ENCODE assay signal across 10 mouse cellular contexts in the genomic region with DNA sequence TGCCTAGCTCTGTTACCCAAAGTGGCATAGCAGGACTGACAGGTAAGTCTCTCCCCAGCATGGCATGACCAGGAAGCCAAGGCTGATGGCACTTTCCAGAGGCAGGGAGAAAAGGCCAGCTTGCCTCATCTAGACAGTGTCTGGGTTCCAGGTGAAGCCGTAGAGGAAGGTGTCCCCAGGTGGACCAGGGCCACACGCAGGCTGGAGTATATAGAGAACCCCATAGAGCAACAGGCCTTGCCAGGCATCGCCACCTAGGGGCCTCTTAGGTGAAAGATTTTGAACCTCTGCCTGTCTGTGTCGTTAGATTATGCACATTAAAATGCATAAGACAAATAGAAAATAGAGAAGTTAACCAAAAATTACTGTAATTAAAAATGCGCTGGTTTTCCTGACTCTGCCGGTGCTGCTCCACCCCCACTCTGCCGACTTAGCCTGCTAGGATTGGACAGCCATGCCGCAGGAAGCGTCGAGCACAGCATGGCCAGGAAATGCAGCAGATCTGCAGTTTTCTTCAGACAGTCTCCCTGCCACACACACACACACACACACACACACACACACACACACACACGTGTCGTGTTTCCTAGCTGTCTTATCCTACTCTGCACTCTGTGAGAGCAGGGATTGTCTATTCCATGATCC. TPM values are rescaled to one million over a fixed set of nuclear protein-coding genes. Genes with fewer than 3 reads are reported as not detected.
DNase-seq lines count a peak whose midpoint lies in the region; ATAC-seq and TF ChIP-seq lines count a peak whose summit lies in the region.
"Had no signal": no experiment of that assay in that cellular context is flagged by ENCODE, and none has a peak within 500 bp of the region (broad histone marks: within the 10 kb centered on the region; RNA-seq: fewer than 3 reads in every experiment).

No protein-coding gene starts in this region.

- H3K36me3 ChIP-seq in forebrain, embryonic 14.5 days (ENCODE audit: control insufficient read depth, insufficient read depth, low read length), result 0 out of 2 replicates have a peak, but pooled peaks cover 1% of the 10 kb centered on the region
- no peaks in the 10 kb centered on the region for H3K36me3 ChIP-seq in forebrain, embryonic 12.5 days (replicated peaks)
- H3K36me3 ChIP-seq in lung, embryonic 14.5 days (ENCODE audit: insufficient read depth), result no peaks in the 10 kb centered on the region
- no peaks in the 10 kb centered on the region for H3K36me3 ChIP-seq in lung, postnatal 0 days (ENCODE audit: insufficient read depth, low read length)
- H3K36me3 ChIP-seq: hindbrain, embryonic 13.5 days; liver, embryonic 15.5 days had no signal

- H3K27me3 ChIP-seq in forebrain, embryonic 14.5 days (replicated peaks; ENCODE audit: control insufficient read depth, insufficient read depth, low read length), result no peaks in the 10 kb centered on the region
- no peaks in the 10 kb centered on the region for H3K27me3 ChIP-seq in forebrain, embryonic 12.5 days
- H3K27me3 ChIP-seq in lung, embryonic 14.5 days (ENCODE audit: insufficient read depth, low read length), result no peaks in the 10 kb centered on the region
- no peaks in the 10 kb centered on the region for H3K27me3 ChIP-seq in lung, postnatal 0 days (replicated peaks; ENCODE audit: insufficient read depth, low read length)
- H3K27me3 ChIP-seq: hindbrain, embryonic 13.5 days; liver, embryonic 15.5 days had no signal

- 49% methylated on average over 12 of the region's 12 CpGs for WGBS in forebrain, embryonic 14.5 days
- WGBS in forebrain, embryonic 12.5 days, result 50% methylated on average over 12 of the region's 12 CpGs
- 31% methylated on average over 12 of the region's 12 CpGs for WGBS in lung, embryonic 14.5 days
- 26% methylated on average over 12 of the region's 12 CpGs for WGBS in lung, postnatal 0 days

- TF ChIP-seq CTCF in lung, embryonic 14.5 days (IDR thresholded peaks at IDR 0.05; ENCODE audit: low read depth), result peak; percentile 54
- TF ChIP-seq CTCF in lung, postnatal 0 days (IDR thresholded peaks at IDR 0.05), result peak; percentile 55

- H3K27ac ChIP-seq in forebrain, embryonic 14.5 days (ENCODE audit: low read depth, low read length), result no peak overlapping the region
- H3K27ac ChIP-seq in forebrain, embryonic 12.5 days, result no peak overlapping the region
- H3K27ac ChIP-seq in lung, embryonic 14.5 days (ENCODE audit: low read depth), result no peak overlapping the region
- no peak overlapping the region for H3K27ac ChIP-seq in lung, postnatal 0 days (ENCODE audit: low read length)
- H3K27ac ChIP-seq: hindbrain, embryonic 13.5 days; liver, embryonic 15.5 days had no signal

- DNase-seq in forebrain, embryonic 14.5 days (ENCODE audit: low spot score), result peak; percentile 40
- DNase-seq in lung, embryonic 14.5 days, result peak; percentile 49
- DNase-seq in lung, postnatal 25 days (ENCODE audit: low spot score), result no peak
- peak; percentile 37 for DNase-seq in lung, postnatal 0 days (ENCODE audit: low spot score)
- DNase-seq in frontal cortex, postnatal 36 days (ENCODE audit: low spot score in 2 of 2), result no peak
- no peak for DNase-seq in B cell, adult 2 months

- H3K4me1 ChIP-seq in forebrain, embryonic 14.5 days (ENCODE audit: control insufficient read depth, insufficient read depth, low read length), result peaks cover 34% of the 10 kb centered on the region
- peaks cover 46% of the 10 kb centered on the region for H3K4me1 ChIP-seq in forebrain, embryonic 12.5 days
- no peaks in the 10 kb centered on the region; the same call in 1 of the 2 replicates for H3K4me1 ChIP-seq in lung, embryonic 14.5 days (ENCODE audit: insufficient read depth)
- H3K4me1 ChIP-seq in lung, postnatal 0 days (ENCODE audit: insufficient read depth, low read depth, low read length), result 0 out of 2 replicates have a peak, but pooled peaks cover 3% of the 10 kb centered on the region
- H3K4me1 ChIP-seq: liver, embryonic 15.5 days had no signal

- no peak overlapping the region for H3K4me2 ChIP-seq in forebrain, embryonic 14.5 days (ENCODE audit: low read length)
- H3K4me2 ChIP-seq in forebrain, embryonic 12.5 days, result no peak overlapping the region
- 0 out of 2 replicates have a peak overlapping the region, but pooled peaks have one; percentile 12 for H3K4me2 ChIP-seq in lung, embryonic 14.5 days
- H3K4me2 ChIP-seq in lung, postnatal 0 days (replicated peaks; ENCODE audit: low read depth, low read length), result no peak overlapping the region
- H3K4me2 ChIP-seq: hindbrain, embryonic 13.5 days; liver, embryonic 15.5 days had no signal

- no peak overlapping the region for H3K9ac ChIP-seq in forebrain, embryonic 14.5 days (ENCODE audit: low read length)
- H3K9ac ChIP-seq in forebrain, embryonic 12.5 days, result no peak overlapping the region
- no peak overlapping the region for H3K9ac ChIP-seq in lung, embryonic 14.5 days
- H3K9ac ChIP-seq in lung, postnatal 0 days (replicated peaks; ENCODE audit: low read depth), result no peak overlapping the region
- H3K9ac ChIP-seq: hindbrain, embryonic 13.5 days; liver, embryonic 15.5 days had no signal

- TF ChIP-seq EP300 in lung, postnatal 0 days (IDR thresholded peaks at IDR 0.05), result no peak

- no peaks in the 10 kb centered on the region for H3K9me3 ChIP-seq in forebrain, embryonic 14.5 days (replicated peaks; ENCODE audit: control insufficient read depth, low read length)
- H3K9me3 ChIP-seq in forebrain, embryonic 12.5 days, result no peaks in the 10 kb centered on the region
- H3K9me3 ChIP-seq in lung, embryonic 14.5 days (ENCODE audit: low read depth, low read length), result no peaks in the 10 kb centered on the region
- no peaks in the 10 kb centered on the region for H3K9me3 ChIP-seq in lung, postnatal 0 days (ENCODE audit: low read length)
- H3K9me3 ChIP-seq: hindbrain, embryonic 13.5 days; liver, embryonic 15.5 days had no signal

- H3K4me3 ChIP-seq in forebrain, embryonic 14.5 days (ENCODE audit: low read depth, low read length), result no peak overlapping the region
- no peak overlapping the region for H3K4me3 ChIP-seq in forebrain, embryonic 12.5 days (replicated peaks)
- no peak overlapping the region for H3K4me3 ChIP-seq in lung, embryonic 14.5 days (ENCODE audit: low read depth, low read length)
- H3K4me3 ChIP-seq in lung, postnatal 0 days (ENCODE audit: low read depth, low read length), result no peak overlapping the region
- H3K4me3 ChIP-seq: hindbrain, embryonic 13.5 days; liver, embryonic 15.5 days had no signal

- ATAC-seq in forebrain, embryonic 14.5 days, result no peak
- no peak for ATAC-seq in forebrain, embryonic 12.5 days (ENCODE audit: low FRiP score)
- peak; percentile 56; the same call in 1 of the 2 replicates for ATAC-seq in lung, embryonic 14.5 days (ENCODE audit: insufficient read depth)
- peak; percentile 75 for ATAC-seq in common myeloid progenitor, adult 5-6 weeks (replicated peaks; ENCODE audit: low read depth, poor library complexity, severe bottlenecking)
- peak; percentile 50 for ATAC-seq in lung, postnatal 0 days

RNA-seq across cellular contexts. Expression of a gene that starts 34.2 kb away (rescaled TPM):
- polyA plus RNA-seq in forebrain, embryonic 14.5 days (2014; fragmentation: Nextera tagmentation; extraction: Ambion mirVana), result 107 and 129 TPM in 2 replicates
- 84.5 and 89.7 TPM in 2 replicates for polyA plus RNA-seq in forebrain, embryonic 12.5 days (2016; fragmentation: Nextera tagmentation; extraction: Ambion mirVana)
- polyA plus RNA-seq in lung, embryonic 14.5 days (2014; fragmentation: Nextera tagmentation; extraction: Ambion mirVana), result 1.8 and 2.4 TPM in 2 replicates
- total RNA-seq in common myeloid progenitor, adult 5-6 weeks (2017), result not detected in 2 replicates
- polyA plus RNA-seq in lung, postnatal 0 days (2015; fragmentation: Nextera tagmentation; extraction: Ambion mirVana), result 5.9 and 8.5 TPM in 2 replicates

Comparison
In these comparisons a context has a peak if more than half of its experiments do, and no peak if none do; other contexts are left out.
1. DNase-seq: peak in forebrain, embryonic 14.5 days (single experiment), lung, embryonic 14.5 days (single experiment) and lung, postnatal 0 days (single experiment); none in lung, postnatal 25 days (single experiment), frontal cortex, postnatal 36 days (0 of 2) and B cell, adult 2 months (0 of 2).
2. ATAC-seq: peak in lung, embryonic 14.5 days (single experiment), common myeloid progenitor, adult 5-6 weeks (single experiment) and lung, postnatal 0 days (single experiment); none in forebrain, embryonic 14.5 days (single experiment) and forebrain, embryonic 12.5 days (single experiment).